Mouse (Mus musculus): ENCODE data around the gene Exoc3l2.

Gene Exoc3l2

GRCm38 (mm10) chr7:19456628-19457027, 6.5 kb upstream of the Exoc3l2 start:
- peak; percentile 36 to 41 for DNase-seq (ENCODE audit: low spot score in 2 of 2)

DNA sequence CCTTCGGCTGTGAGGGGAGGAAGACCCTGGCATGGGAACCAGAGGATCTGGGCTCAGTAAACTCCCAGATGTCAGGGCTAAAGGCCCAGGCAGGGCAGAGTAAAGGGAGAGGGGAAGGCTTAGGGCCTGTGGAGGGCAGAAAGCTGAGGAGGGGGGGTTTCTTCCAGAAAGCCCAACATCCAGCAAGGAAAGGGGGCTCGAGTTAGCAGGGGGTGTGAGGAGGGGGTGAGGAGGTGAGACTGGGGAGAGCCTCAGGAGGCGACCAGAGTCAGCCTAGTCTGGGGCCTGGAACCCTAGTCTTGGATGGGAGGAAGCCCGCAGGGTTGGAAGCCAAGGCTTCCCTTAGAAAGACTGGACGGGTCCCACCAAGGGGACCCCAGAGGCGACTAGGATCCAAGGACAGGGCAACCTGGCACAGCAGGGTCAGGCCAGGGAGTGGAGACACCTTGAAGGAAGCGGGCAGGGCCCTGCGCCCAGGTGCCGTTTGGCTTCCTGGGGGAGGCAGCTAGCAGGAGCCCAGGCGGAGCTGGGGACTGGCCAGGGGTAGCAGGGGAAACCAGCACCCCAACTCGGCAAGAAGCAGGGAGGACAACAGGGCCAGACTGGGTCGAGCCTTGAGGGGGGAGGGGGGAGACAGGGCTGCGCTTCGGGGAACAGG, 5.6 kb upstream of the Exoc3l2 start:
- no peak for DNase-seq (ENCODE audit: low spot score in 2 of 2)

GRCm38 (mm10) chr7:19458072-19458486, 5.1 kb upstream of the Exoc3l2 start:
- peak in 1 of 2 experiments; percentile 22 for DNase-seq (ENCODE audit: low spot score in 2 of 2)

GRCm38 (mm10) chr7:19458591-19459111, 4.5 kb upstream of the Exoc3l2 start, which contains the start of gene Mark4:
Gene Mark4, minus strand, starts transcription at chr7:19458821.
- peak; percentile 63 to 70 for DNase-seq (ENCODE audit: low spot score in 2 of 2)

GRCm38 (mm10) chr7:19459144-19459870, 3.8 kb upstream of the Exoc3l2 start:
- no peak for DNase-seq (ENCODE audit: low spot score in 2 of 2)

- DNase-seq (ENCODE audit: low spot score in 2 of 2): no peak
These were observed 2.6 kb upstream of the Exoc3l2 start for GRCm38 (mm10) chr7:19460500-19460899.

- peak; percentile 78 to 79 for DNase-seq (ENCODE audit: low spot score in 2 of 2)
These were observed 1.6 kb upstream of the Exoc3l2 start for GRCm38 (mm10) chr7:19461488-19461887.

- no peak for DNase-seq (ENCODE audit: low spot score in 2 of 2)
These were observed 688 bp upstream of the Exoc3l2 start for GRCm38 (mm10) chr7:19462443-19462842.

DNA sequence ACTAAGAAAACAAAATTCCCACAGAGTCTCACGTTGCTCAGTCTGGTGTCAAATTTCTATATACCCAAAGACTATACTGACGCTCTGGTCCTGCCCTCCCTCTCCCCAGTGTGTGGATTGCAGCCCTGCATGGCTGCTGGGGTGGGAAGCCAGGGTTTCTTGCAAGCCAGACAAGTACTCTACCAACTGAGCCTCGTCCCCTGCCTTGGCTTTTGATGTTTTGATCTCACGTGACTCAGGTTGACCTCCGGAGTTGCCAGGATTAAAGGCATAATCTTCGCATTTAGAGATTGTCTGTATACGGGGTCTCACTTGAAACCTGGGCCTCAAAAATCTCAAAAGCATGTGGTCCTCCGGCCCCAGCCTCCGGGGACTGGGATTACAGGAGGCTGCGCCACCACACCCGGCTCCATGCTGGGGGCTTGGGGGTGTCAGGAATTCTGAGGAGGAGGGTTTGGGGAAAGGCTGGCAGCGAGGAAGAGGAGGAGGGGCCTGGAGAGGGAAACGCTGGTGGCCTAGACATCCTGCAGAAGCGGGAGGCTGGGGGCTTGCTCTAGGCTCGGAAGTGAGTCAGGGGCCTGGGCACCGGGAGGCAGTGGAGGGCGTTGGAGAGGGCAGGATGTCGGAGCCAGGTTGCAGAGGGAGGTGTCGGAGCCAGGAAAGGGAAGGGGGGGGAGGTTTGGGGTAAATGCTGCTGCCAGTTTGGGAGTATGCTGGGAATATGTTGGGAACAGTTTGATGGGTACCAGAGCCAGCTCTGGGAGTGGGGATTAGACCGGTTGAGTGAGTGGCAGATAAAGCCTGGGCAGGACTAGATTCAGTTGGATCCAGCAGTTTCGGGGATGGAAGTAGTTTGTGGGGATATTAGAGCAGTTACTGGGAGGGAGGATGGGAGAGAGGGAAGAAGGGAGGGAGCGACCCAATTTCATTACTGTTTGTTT, 1.5 kb downstream of the Exoc3l2 start:
- DNase-seq (ENCODE audit: low spot score in 2 of 2): no peak

DNA sequence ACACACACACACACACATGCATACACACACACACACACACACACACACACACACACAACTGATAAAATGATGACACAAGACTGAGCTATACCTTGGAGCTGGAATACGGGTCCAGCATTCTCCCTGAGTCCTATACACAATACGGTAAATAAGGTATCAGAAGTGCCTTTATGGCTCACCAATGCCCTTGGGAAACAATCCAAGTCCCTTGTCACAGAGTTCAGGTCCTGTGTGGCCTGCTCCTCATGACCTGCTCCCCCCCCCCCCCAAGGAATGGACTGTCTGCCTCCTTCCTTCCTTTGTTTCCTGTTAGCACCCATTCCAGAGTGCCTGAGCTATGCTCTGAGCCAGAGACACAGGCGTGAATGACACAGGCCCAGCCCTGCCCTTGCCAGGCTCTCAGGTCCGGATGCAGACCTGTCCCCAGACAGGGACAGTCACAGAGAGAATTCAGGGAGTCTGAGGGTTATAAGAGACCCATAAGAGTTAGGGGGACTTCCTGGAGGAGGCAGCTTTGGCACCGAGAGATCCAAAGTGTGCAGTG, 3.5 kb downstream of the Exoc3l2 start:
- no peak for DNase-seq (ENCODE audit: low spot score in 2 of 2)

DNA sequence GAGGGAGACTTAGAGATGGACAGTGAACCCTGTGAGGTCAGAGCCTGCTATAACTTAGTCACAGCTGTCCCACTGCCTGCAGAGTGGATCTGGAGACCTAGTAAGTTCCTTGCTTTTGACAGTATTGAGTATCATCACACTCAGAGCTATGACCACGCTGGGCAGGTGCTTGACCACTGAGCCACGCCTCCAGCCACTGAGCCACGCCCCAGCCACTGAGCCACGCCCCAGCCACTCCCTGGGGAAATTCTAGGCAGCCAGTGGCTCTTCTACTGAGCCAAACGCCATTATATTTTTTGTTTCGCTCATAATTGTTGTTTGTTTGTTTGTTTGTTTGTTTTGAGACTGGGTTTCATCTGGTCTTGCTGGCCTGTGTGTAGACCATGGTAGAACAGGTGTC, 4.5 kb downstream of the Exoc3l2 start:
- no peak for DNase-seq (ENCODE audit: low spot score in 2 of 2)

DNA sequence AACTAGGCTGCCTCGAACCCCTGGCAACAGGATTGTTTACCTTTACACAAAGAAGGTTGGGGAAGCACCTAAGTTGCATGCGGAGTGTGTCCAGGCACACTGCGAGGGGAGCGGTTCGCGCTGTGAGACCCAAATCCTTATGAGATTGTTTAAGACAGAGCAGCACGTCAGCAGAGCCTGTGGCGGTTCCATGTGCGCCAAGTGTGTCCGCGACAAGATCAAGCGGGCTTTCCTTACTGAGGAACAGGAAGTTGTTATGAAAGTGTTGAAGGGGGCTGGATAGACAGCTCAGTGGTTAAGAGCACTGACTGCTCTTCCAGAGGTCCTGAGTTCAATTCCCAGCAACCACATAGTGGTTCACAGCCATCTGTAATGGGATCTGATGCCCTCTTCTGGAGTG, 5.1 kb downstream of the Exoc3l2 start:
- no peak for DNase-seq (ENCODE audit: low spot score in 2 of 2)

DNA sequence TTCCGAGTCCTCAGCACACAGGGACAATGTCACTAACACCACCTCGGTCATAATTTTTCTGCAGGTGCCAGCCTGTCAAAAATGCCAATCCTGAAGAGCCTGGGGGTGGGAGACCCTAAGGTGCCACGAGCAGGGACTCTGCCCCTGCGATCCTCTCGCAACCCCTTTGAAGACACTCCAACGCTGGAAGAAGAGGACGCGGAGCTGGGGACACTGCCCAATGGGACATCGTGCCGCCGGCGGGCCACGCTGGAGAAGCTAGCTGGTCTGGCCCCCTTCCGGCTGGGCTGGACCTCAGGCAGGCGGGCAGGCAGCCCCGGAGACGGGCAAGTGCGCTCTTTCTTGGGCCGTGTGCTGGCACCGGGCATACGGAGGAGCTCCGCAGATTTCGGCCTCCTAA, 6.3 kb downstream of the Exoc3l2 start:
- no peak for DNase-seq (ENCODE audit: low spot score in 2 of 2)

GRCm38 (mm10) chr7:19470308-19470707, 7.2 kb downstream of the Exoc3l2 start:
- no peak for DNase-seq (ENCODE audit: low spot score in 2 of 2)

DNA sequence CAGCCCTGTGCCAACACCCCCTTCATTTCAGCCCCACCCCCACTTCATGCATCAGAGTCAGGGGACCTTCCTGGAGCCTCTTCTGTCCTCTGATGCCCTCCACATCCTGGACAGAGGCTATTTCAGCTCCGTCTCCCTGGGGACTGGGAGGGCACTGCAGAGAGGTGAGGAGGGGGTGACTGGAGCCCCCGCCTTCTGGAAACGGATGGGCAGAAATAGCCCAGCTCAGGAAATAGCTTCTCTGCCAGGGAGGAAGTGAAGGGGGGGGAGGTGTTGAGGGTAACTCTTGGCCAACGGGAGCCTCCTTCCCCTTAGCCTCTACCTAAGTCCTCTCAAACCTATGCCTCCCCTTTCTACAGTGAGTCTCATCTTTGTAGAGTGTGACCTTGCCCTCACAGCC, 9.3 kb downstream of the Exoc3l2 start:
- no peak for DNase-seq (ENCODE audit: low spot score in 2 of 2)

DNA sequence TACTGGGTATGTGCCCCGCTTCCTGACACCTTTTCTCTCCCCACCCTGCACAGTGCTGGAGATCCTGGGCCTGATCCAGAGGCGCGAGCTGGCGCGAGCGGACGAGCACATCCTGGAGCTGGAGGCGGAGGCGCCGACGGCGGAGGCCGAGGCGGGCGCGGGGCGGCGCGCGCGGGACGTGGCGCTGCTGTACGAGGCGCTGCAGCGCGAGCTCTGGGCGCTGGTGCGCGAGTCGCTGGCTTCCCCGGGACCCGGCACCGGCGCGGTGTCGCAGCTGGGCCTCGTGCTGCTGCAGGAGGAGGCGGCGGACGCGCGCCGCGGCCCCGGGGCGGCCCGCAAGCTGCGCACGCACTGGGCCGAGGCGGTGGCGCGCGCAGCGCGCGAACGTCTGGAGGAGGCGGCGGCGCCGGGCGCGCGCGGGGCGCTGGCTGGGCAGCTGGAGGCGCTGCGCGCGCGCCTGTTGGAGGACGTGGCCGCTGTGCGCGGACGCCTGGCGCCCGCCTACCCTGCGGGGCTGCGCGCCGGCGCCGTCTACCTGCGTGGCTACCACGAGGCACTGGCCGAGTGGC, 10.8 kb downstream of the Exoc3l2 start:
- peak; percentile 66 to 83 for DNase-seq (ENCODE audit: low spot score in 2 of 2)

- DNase-seq (ENCODE audit: low spot score in 2 of 2): no peak
These were observed 14.0 kb downstream of the Exoc3l2 start for GRCm38 (mm10) chr7:19477084-19477483.

- DNase-seq (ENCODE audit: low spot score in 2 of 2): no peak
These were observed 14.7 kb downstream of the Exoc3l2 start for GRCm38 (mm10) chr7:19477624-19478384.

DNA sequence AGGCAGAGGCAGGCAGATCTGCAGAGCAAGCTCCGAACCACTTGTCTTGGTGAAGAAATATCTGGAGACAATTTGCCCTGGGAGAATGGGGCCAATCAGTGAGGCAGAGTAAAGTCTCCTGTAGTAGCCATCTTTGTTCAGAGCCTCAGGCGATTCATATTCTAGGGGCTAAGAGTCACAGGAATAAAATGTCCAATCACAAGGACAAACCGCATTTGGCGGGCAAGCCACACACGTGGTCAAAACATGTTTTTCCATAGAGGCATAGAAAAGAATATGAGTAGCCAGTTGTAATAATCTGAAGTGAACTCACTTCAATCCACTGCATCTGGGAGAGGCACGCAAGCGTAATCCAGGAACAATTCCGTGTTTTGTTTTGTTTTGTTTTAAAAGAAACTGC, 20.1 kb downstream of the Exoc3l2 start:
- DNase-seq (ENCODE audit: low spot score in 2 of 2): no peak

DNA sequence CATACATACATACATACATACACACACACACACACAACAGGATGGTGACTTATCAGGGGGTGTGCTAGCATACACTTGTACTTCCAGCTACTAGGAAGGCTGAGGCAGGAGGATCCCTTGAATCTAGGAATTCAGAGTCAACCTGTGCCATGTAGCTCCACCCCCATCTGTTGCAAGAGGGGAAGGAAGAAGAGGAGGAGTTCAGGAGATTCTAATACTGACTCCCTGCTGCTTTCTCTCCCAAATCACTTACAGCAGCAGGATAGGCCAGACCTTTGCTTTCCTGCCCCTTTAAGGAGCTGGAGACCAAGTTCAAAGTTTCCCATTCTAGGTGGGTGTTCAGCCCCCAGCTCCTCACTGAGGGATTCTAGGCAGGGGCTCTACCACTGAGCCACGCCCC, 22.4 kb downstream of the Exoc3l2 start:
- no peak for DNase-seq (ENCODE audit: low spot score in 2 of 2)

- no peak for DNase-seq (ENCODE audit: low spot score in 2 of 2)
These were observed 23.4 kb downstream of the Exoc3l2 start for GRCm38 (mm10) chr7:19486549-19486948.

Measured in right cerebral cortex, adult 2 months (tissue).